Mouse (Mus musculus) cortical plate, adult 2 months (tissue): Measurements from ENCODE around the gene Tbcel. TPM values are rescaled to one million over a fixed set of nuclear protein-coding genes. Genes with fewer than 3 reads are reported as not detected.

Experiments used
- H3K27ac ChIP-seq: fragments of 200-500 bp; 2 replicates; pipeline ENCODE4 v1.5.1; 2012; ENCODE audit warnings: low read length, control low read depth, inconsistent platforms; ENCODE audit not compliant: insufficient read depth
- H3K4me1 ChIP-seq: fragments of 200-500 bp; 2 replicates; pipeline ENCODE4 v1.6.1; 2011; ENCODE audit warnings: low read length; ENCODE audit not compliant: control insufficient read depth, insufficient read depth
- H3K4me3 ChIP-seq: fragments of 200-500 bp; 2 replicates; pipeline ENCODE4 v1.5.1; 2011; ENCODE audit warnings: mild to moderate bottlenecking, low read length, control low read depth; ENCODE audit not compliant: insufficient read depth
- CTCF ChIP-seq: fragments of 200-500 bp; IDR thresholded peaks from 2 replicates; pipeline ENCODE4 v1.5.1; 2011; ENCODE audit warnings: mild to moderate bottlenecking, control low read depth, low read length; ENCODE audit not compliant: insufficient read depth; ENCODE audit errors: extremely low read depth
- POLR2A ChIP-seq: fragments of 200-500 bp; IDR thresholded peaks from 2 replicates; pipeline ENCODE4 v1.6.1; 2011; ENCODE audit warnings: mild to moderate bottlenecking, low read length, control low read depth; ENCODE audit not compliant: insufficient read depth; ENCODE audit errors: extremely low read depth
- polyA plus RNA-seq: library from polyadenylated mRNA; depleted of rRNA; stranded (reverse); fragments of >200 nt; gene quantifications from 2 replicates; pipeline ENCODE4 v1.2.3, GENCODE M21; 2012

The Tbcel gene
- polyA plus RNA-seq, 1 experiment = 30.3 TPM

- TF ChIP-seq POLR2A (no peak), CTCF (no peak)
- no peak overlapping the region for H3K27ac ChIP-seq
- peaks cover 6% of the 10 kb centered on the region for H3K4me1 ChIP-seq
- H3K4me3 ChIP-seq = no peak overlapping the region
Observed at GRCm38 (mm10) chr9:42490589-42491382, 16.8 kb downstream of the Tbcel start.

- Histone ChIP-seq H3K27ac (no peak overlapping the region), H3K4me3 (no peak overlapping the region), H3K4me1 (peaks cover 6% of the 10 kb centered on the region)
- TF ChIP-seq CTCF (no peak), POLR2A (no peak)
Observed at GRCm38 (mm10) chr9:42488071-42488470, 19.5 kb downstream of the Tbcel start.

GRCm38 (mm10) chr9:42486913-42487312 is 20.7 kb downstream of the Tbcel start:
- Histone ChIP-seq H3K4me3 (no peak overlapping the region), H3K4me1 (peaks cover 6% of the 10 kb centered on the region), H3K27ac (no peak overlapping the region)
- no peak for TF ChIP-seq CTCF
- no peak for TF ChIP-seq POLR2A

- Histone ChIP-seq H3K4me3 (no peak overlapping the region), H3K27ac (no peak overlapping the region), H3K4me1 (no peaks in the 10 kb centered on the region)
- TF ChIP-seq CTCF (no peak), POLR2A (no peak)
Observed at GRCm38 (mm10) chr9:42484667-42485066, 22.9 kb downstream of the Tbcel start.

- H3K27ac ChIP-seq = no peak overlapping the region
- H3K4me1 ChIP-seq = no peaks in the 10 kb centered on the region
- no peak for TF ChIP-seq POLR2A
- no peak for TF ChIP-seq CTCF
- no peak overlapping the region for H3K4me3 ChIP-seq
Observed at GRCm38 (mm10) chr9:42482944-42483343, 24.7 kb downstream of the Tbcel start.

GRCm38 (mm10) chr9:42476166-42476565 is 31.4 kb downstream of the Tbcel start:
- H3K4me1 ChIP-seq = peaks cover 3% of the 10 kb centered on the region; the same call in 1 of the 2 replicates
- no peak for TF ChIP-seq CTCF
- TF ChIP-seq POLR2A = no peak
- no peak overlapping the region for H3K4me3 ChIP-seq
- H3K27ac ChIP-seq = no peak overlapping the region

GRCm38 (mm10) chr9:42474244-42474643 is 33.4 kb downstream of the Tbcel start:
- Histone ChIP-seq H3K4me1 (peaks cover 5% of the 10 kb centered on the region), H3K27ac (no peak overlapping the region), H3K4me3 (no peak overlapping the region)
- no peak for TF ChIP-seq POLR2A

- TF ChIP-seq CTCF (no peak), POLR2A (peak; percentile 50; the same call in 1 of the 2 replicates)
- Histone ChIP-seq H3K4me3 (peak overlapping the region; percentile 65), H3K27ac (peak overlapping the region; percentile 63), H3K4me1 (peaks cover 9% of the 10 kb centered on the region)
Observed at GRCm38 (mm10) chr9:42471921-42472747, 35.5 kb downstream of the Tbcel start.

- H3K4me1 ChIP-seq = peaks cover 9% of the 10 kb centered on the region
- TF ChIP-seq POLR2A (no peak), CTCF (no peak)
- peak overlapping the region; percentile 65 for H3K4me3 ChIP-seq
- peak overlapping the region; percentile 63 for H3K27ac ChIP-seq
Observed at GRCm38 (mm10) chr9:42471214-42471613, 36.4 kb downstream of the Tbcel start.

GRCm38 (mm10) chr9:42469323-42469722 is 38.3 kb downstream of the Tbcel start:
- peaks cover 9% of the 10 kb centered on the region for H3K4me1 ChIP-seq
- TF ChIP-seq CTCF = no peak
- TF ChIP-seq POLR2A = no peak
- no peak overlapping the region for H3K27ac ChIP-seq
- H3K4me3 ChIP-seq = no peak overlapping the region
